Mouse (Mus musculus) testis, adult 2 months (tissue): ENCODE measurements around the gene H2-Q6.
"Not testable (repeated sequence)": the region's sequence is repeated elsewhere in the genome, so short reads cannot be mapped to it uniquely, and the experiment has no call there.

Experiments used
- CTCF ChIP-seq: fragments of 200-500 bp; IDR thresholded peaks from 2 replicates; pipeline ENCODE4 v1.5.1; 2012; ENCODE audit warnings: low read depth, mild to moderate bottlenecking, inconsistent platforms, low read length, moderate library complexity; ENCODE audit not compliant: control insufficient read depth, insufficient read depth, insufficient replicate concordance
- POLR2A ChIP-seq: fragments of 200-500 bp; IDR thresholded peaks from 2 replicates; pipeline ENCODE4 v1.6.1; 2012; ENCODE audit warnings: low read depth, mild to moderate bottlenecking, inconsistent platforms, low read length, moderate library complexity; ENCODE audit not compliant: control insufficient read depth

DNA sequence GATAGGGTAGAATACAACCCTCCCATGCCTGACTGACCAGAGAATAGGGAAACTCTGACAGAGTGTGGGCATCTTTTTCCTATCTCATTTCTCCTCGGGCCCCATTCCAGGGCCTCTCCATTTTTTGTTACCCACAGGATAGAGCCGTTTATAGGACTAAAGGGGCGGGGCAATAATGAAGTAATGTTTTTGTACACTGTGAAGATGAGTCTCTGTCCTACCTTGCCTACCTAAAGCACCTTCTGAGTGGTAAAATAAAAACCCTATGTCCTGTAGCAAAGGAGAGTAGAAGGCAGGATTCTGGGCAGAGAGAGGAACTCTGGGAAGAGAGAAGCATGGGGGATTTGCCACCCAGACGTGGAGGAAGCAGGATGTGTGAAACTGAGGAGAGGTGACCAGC, 5.1 kb upstream of the H2-Q6 start:
- TF ChIP-seq POLR2A, CTCF: not testable (repeated sequence)
